Mouse (Mus musculus): ENCODE measurements at regions not wholly inside any gene's neighbourhood (a gene's known extent, or its start where the extent isn't known, plus 50 kb on each side); places are given as distances from the start of the nearest gene placed in this dataset.

DNA sequence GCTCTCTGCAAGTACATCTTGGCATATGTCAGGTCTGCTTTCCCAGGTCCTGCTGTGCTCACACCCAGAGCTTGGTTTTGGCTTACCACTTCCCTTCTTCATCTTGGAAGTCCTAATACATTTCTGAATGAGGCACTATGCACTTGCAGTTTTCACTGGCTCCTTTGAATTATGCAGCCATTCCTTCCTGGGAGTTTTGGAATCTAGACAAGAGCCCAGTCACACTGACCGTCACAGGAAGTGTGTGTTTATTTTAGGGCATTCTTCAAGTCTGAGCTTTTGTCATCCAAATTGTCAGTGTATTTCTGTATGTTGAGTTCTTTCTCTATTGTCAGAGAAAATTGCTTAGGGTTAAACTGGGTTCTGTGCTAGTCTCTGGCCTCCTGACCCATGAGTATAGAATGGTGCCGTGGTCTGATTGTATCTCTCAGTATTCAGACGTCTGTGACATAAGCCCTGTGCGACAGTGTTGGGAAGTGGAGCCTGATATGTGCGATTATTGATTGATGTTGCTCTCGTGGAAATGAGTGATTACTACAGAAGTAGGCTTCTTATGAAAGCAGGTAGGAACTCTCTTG, 162.6 kb upstream of the Serpine2 start:
- Histone ChIP-seq H3K27ac (no peak overlapping the region), H3K4me1 (no peaks in the 10 kb centered on the region), H3K9me3 (no peaks in the 10 kb centered on the region), H3K4me3 (no peak overlapping the region), H3K27me3 (ENCODE audit: poor library complexity, severe bottlenecking) (no peaks in the 10 kb centered on the region), H3K36me3 (replicated peaks) (no peaks in the 10 kb centered on the region)
- DNase-seq (ENCODE audit: extremely low spot score, low spot score): no peak
- 86% methylated on average over 6 of the region's 6 CpGs for WGBS

DNA sequence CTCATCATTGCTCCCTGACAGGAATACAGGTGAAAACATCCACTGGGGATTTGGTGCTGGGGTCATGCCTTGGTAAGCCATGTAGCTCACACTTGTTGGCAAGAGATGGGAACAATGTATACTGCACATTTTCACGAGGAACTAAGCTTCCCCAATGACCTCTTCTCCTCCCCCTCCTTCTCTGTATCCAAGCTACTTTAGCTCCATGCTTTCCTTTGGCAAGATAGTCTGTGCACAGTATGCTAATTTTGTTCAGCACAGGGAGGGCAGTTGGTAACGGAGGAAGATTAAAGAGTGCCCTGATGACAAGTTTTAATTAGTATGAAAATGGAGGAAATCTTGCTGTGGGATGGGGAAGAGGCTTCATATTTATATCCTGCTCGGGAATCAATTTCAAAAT, 160.9 kb upstream of the Serpine2 start:
- H3K27me3 ChIP-seq (ENCODE audit: poor library complexity, severe bottlenecking): no peaks in the 10 kb centered on the region
- no peaks in the 10 kb centered on the region for H3K4me1 ChIP-seq
- no peak for DNase-seq (ENCODE audit: extremely low spot score, low spot score)
- H3K9me3 ChIP-seq: no peaks in the 10 kb centered on the region
- no peaks in the 10 kb centered on the region for H3K36me3 ChIP-seq (replicated peaks)
- 72% methylated on average over 3 of the region's 3 CpGs for WGBS
- no peak overlapping the region for H3K27ac ChIP-seq
- H3K4me3 ChIP-seq: no peak overlapping the region

DNA sequence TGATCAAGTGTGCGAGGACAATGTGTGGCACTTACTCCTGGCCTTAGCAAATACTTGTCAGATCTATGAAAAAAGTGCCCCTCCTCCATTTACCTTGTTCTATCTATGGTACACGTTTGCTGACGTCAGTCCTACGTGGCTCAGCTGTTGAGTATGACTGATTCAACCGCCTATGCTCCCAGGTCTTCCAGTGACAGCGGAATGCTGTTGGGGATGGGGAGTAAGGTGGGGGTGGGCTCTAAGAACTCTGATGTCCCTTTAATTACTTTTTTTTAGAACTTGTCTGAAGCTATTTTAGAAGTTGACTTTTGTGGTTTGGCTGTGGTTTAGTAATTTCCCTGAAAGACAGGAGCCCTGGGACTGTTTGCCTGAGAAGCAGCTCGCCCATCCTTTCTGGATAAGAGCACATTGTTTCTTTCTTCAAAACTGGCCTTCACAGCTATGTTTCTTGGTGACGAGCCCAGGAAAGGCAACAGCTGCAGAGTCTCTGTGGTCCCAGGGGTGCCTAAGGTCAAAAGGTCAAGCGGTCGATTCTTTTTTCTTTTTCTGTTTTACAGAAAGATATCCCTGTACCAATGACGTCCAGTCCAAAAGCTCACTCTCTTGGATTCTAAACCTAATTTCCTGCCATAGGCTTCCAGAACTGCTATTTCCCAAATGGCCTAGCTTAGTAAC, 157.5 kb upstream of the Serpine2 start:
- H3K4me1 ChIP-seq: no peaks in the 10 kb centered on the region
- no peaks in the 10 kb centered on the region for H3K27me3 ChIP-seq (ENCODE audit: poor library complexity, severe bottlenecking)
- H3K36me3 ChIP-seq (replicated peaks): no peaks in the 10 kb centered on the region
- WGBS: 76% methylated on average over 11 of the region's 11 CpGs
- no peak overlapping the region for H3K4me3 ChIP-seq
- no peaks in the 10 kb centered on the region for H3K9me3 ChIP-seq
- H3K27ac ChIP-seq: no peak overlapping the region
- DNase-seq (ENCODE audit: extremely low spot score, low spot score): no peak

DNA sequence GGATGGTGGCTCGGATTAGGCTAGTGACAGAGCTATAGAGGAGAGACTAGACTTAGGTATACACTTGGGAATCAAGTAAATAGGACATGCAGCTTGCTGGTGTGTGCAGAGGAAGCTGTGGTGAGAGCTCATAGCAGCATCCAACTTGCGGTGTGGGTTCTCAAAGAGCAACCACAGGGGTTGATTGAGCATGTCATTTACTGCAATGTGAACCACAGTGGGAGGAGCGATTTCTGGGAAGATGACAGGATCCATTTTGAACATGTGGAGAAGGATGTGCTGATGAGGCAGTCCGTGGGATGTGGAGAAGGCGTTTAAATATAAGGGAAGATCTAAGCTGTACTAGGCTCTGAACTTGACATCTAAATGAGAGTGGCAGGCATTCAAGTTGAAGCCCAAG, 154.5 kb upstream of the Serpine2 start:
- Histone ChIP-seq H3K4me3 (no peak overlapping the region), H3K27me3 (ENCODE audit: poor library complexity, severe bottlenecking) (no peaks in the 10 kb centered on the region), H3K4me1 (no peaks in the 10 kb centered on the region), H3K27ac (no peak overlapping the region), H3K36me3 (replicated peaks) (no peaks in the 10 kb centered on the region), H3K9me3 (no peaks in the 10 kb centered on the region)
- WGBS: 94% methylated on average over 5 of the region's 5 CpGs
- DNase-seq (ENCODE audit: extremely low spot score, low spot score): no peak

DNA sequence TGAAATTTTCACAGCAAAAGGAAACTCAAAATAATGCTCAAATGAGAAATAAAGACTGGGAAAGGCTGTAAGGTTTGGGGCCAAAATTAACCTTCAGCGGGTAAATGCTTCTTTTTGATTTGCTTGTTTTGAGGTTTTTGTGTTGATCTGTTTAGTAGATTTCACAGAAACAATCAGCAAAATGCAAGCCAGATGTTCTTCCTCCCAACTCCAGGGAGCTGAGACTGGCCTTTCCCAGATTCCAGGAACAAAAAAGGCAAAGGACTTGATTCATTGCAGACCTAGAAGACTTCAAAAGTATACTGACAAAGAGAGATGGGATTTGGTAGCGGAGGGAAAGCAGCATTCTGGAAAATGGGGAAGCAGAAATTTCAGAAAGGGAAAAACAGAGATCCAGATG, 153.6 kb upstream of the Serpine2 start:
- no peak overlapping the region for H3K4me3 ChIP-seq
- H3K36me3 ChIP-seq (replicated peaks): no peaks in the 10 kb centered on the region
- DNase-seq (ENCODE audit: extremely low spot score, low spot score): no peak
- H3K27ac ChIP-seq: no peak overlapping the region
- no peaks in the 10 kb centered on the region for H3K9me3 ChIP-seq
- H3K27me3 ChIP-seq (ENCODE audit: poor library complexity, severe bottlenecking): no peaks in the 10 kb centered on the region
- H3K4me1 ChIP-seq: no peaks in the 10 kb centered on the region
- WGBS: 85% methylated on average over 2 of the region's 2 CpGs

DNA sequence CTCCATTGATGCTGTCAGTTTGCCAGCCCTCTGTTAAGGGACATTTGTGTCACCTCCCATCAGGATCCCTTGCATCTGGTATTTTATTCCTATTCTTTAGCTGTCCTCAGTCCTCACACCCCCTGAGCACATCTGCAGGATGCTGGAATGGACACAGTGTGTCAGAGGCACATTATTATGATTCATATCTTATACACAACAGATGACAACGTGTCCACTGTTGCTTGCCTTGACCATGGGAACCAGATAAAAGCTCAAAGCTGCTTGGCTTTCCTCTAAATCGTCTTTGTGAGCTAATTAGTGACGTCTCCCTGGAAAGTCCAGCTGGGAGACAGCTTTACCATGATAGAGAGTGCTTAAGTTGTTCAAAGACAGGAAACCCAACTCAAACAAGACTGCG, 149.7 kb upstream of the Serpine2 start:
- Histone ChIP-seq H3K27me3 (ENCODE audit: poor library complexity, severe bottlenecking) (no peaks in the 10 kb centered on the region), H3K9me3 (no peaks in the 10 kb centered on the region), H3K4me1 (no peaks in the 10 kb centered on the region), H3K27ac (no peak overlapping the region), H3K36me3 (replicated peaks) (no peaks in the 10 kb centered on the region), H3K4me3 (no peak overlapping the region)
- no peak for DNase-seq (ENCODE audit: extremely low spot score, low spot score)
- 65% methylated on average over 4 of the region's 4 CpGs for WGBS

DNA sequence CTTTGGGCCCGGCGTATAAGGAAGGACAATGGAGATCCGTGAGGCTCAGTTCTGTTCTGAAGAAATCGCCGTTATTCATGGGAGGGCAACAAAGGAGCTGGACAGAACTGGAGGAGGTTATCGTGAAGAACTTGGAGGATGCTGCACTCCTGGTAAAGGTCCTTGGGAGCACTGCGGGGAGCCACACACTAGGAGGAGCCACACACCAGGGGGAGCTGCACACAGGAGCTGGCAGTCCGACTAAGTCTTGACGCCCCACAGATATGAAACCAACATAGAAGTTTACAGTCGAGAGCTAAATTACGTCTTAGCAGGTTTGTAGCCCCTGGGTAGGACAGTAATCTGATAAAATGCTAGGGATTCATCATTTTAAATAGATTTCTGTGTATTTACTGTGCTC, 138.1 kb upstream of the Serpine2 start:
- Histone ChIP-seq H3K27me3 (ENCODE audit: poor library complexity, severe bottlenecking) (no peaks in the 10 kb centered on the region), H3K27ac (no peak overlapping the region), H3K9me3 (peaks cover 5% of the 10 kb centered on the region; the same call in 1 of the 2 replicates), H3K36me3 (replicated peaks) (no peaks in the 10 kb centered on the region), H3K4me1 (peaks cover 9% of the 10 kb centered on the region), H3K4me3 (no peak overlapping the region)
- WGBS: 86% methylated on average over 11 of the region's 11 CpGs
- no peak for DNase-seq (ENCODE audit: extremely low spot score, low spot score)

DNA sequence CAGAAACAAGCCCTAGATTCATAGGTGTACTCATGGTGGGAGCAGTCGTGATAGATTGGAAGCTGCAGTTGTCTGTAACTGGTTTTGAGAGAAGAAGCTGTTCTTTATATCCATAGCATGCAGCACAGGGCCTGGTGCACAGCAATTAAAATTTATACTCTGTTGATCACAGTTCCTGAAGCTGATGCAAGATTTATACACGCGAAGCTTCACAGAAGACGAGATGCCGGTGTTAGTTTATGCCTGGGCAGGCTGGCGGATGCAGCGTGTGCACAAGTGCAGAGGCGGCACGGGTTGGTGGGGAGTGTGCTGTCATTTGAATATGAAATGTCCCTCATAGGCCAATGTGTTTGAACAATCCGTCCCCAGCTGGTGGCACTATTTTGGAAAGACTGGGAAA, 136.9 kb upstream of the Serpine2 start:
- H3K36me3 ChIP-seq (replicated peaks): no peaks in the 10 kb centered on the region
- WGBS: 93% methylated on average over 10 of the region's 10 CpGs
- DNase-seq (ENCODE audit: extremely low spot score, low spot score): no peak
- no peaks in the 10 kb centered on the region for H3K27me3 ChIP-seq (ENCODE audit: poor library complexity, severe bottlenecking)
- H3K4me3 ChIP-seq: no peak overlapping the region
- peaks cover 5% of the 10 kb centered on the region; the same call in 1 of the 2 replicates for H3K9me3 ChIP-seq
- peaks cover 18% of the 10 kb centered on the region for H3K4me1 ChIP-seq
- no peak overlapping the region for H3K27ac ChIP-seq

DNA sequence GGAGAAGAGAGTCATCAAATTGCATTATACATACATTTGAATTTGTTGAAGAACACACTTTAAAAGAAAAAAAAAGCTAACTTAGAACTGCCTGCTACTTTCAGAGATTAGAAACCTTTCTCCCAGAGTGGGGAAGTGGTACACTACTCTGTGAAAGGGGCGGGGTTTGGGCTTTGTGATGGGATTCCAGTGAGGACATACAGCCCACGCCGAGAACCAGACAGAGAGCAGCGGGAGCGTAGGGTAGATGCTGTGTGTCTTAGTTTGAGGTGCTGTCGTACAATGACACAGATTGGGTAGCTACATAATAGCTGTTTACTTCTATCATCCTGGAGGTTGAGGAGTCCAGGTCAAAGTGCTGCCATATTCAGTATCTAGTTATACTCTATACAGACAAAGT, 136.5 kb upstream of the Serpine2 start:
- Histone ChIP-seq H3K36me3 (replicated peaks) (no peaks in the 10 kb centered on the region), H3K4me3 (no peak overlapping the region), H3K4me1 (peaks cover 18% of the 10 kb centered on the region), H3K27ac (no peak overlapping the region), H3K9me3 (peaks cover 5% of the 10 kb centered on the region; the same call in 1 of the 2 replicates), H3K27me3 (ENCODE audit: poor library complexity, severe bottlenecking) (no peaks in the 10 kb centered on the region)
- DNase-seq (ENCODE audit: extremely low spot score, low spot score): no peak
- WGBS: 89% methylated on average over 6 of the region's 6 CpGs

DNA sequence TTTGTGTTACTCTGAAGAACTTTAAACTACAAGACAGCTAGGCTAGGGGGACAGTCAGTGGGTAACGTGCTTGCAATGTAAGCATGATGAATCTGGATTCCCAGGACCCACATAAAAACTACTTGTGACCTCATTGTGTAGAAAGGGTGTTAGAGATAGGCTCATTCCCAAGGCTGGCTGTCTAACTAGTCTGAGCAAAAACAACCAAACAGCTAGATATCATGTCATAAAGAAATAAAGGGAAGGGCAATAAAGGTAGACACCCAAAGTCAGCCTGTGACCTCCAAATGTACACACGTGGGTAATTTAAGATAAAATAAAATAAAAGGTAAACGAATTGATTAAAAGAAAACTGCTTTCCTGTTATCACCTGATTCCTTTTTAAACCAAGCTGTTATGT, 123.7 kb upstream of the Serpine2 start:
- H3K36me3 ChIP-seq (replicated peaks): no peaks in the 10 kb centered on the region
- H3K9me3 ChIP-seq: no peaks in the 10 kb centered on the region; the same call in 1 of the 2 replicates
- WGBS: 83% methylated on average over 3 of the region's 3 CpGs
- no peaks in the 10 kb centered on the region for H3K27me3 ChIP-seq (ENCODE audit: poor library complexity, severe bottlenecking)
- no peak overlapping the region for H3K27ac ChIP-seq
- DNase-seq (ENCODE audit: extremely low spot score, low spot score): no peak
- no peak overlapping the region for H3K4me3 ChIP-seq
- peaks cover 4% of the 10 kb centered on the region; the same call in 1 of the 2 replicates for H3K4me1 ChIP-seq

DNA sequence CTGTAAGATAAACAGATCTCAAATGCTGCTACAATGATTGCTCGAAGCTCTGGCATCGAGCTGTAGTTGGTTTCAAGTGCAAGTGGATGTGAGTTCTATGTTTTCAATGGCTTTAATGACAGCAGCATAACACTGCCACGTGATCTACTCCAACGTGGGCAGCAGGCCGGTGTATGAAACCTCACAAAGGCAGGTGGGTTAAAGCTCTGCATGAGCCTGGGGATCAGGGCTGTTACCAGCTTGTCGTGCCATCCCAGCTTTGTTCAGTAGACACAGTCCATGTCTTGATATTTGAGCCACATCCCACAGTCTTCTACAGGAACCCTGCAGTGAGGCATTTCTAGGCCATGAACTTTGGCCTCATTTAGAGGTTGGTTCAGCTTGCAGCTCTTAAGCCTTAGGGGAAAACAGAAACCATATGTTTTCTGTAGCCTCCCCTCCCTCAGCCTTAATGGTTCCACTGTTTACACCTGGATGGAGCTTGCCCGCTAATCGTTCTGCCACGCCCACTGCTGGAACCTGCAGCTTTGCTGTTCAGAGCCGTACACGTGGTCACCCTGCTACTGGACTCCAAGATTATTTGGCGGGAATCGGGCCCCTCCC, 121.8 kb upstream of the Serpine2 start:
- H3K27me3 ChIP-seq (ENCODE audit: poor library complexity, severe bottlenecking): no peaks in the 10 kb centered on the region
- H3K9me3 ChIP-seq: no peaks in the 10 kb centered on the region; the same call in 1 of the 2 replicates
- H3K4me1 ChIP-seq: peaks cover 4% of the 10 kb centered on the region; the same call in 1 of the 2 replicates
- 69% methylated on average over 13 of the region's 13 CpGs for WGBS
- H3K36me3 ChIP-seq (replicated peaks): no peaks in the 10 kb centered on the region
- H3K4me3 ChIP-seq: no peak overlapping the region
- H3K27ac ChIP-seq: no peak overlapping the region
- peak; percentile 19 for DNase-seq (ENCODE audit: extremely low spot score, low spot score)

DNA sequence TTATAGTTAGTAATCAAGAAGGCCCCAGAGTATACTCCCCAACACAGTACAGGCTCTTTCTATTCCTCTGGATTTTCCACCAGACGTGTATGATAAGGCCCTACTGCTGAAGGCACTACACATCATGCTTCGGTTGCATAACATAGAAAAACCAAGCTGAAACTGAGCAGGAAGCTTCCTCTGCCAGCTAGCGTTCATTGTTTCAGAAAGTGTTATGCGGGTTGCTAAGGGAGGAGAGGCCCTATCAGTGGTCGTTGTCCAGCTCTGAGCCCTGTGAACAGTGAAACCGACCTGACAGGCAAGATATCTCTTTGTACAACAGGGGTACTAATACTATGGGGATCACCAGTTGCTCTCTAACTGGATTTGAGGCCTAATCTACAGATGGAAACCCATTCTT, 118.9 kb upstream of the Serpine2 start:
- H3K27me3 ChIP-seq (ENCODE audit: poor library complexity, severe bottlenecking): no peaks in the 10 kb centered on the region
- H3K9me3 ChIP-seq: no peaks in the 10 kb centered on the region; the same call in 1 of the 2 replicates
- peaks cover 4% of the 10 kb centered on the region; the same call in 1 of the 2 replicates for H3K4me1 ChIP-seq
- no peak overlapping the region for H3K4me3 ChIP-seq
- no peaks in the 10 kb centered on the region for H3K36me3 ChIP-seq (replicated peaks)
- no peak overlapping the region for H3K27ac ChIP-seq
- DNase-seq (ENCODE audit: extremely low spot score, low spot score): no peak
- 86% methylated on average over 6 of the region's 6 CpGs for WGBS

DNA sequence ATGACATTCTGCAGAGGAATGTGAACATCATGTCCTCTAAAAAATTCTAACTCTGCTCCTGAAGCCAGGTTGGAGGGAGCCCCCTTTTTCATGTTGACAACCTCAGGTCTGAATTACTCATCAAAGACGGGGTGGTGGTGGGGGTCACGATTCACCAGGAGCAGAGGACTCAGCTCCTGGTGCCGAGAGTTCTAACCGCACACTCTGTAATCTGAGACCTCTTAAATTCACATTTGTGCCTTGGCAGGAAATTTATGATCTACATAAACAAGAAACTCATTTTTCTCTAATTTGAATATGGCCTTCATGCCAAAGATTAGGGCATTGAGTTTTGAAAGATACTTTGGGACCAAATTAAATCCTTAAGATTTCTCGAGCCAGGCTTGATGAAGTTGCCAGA, 117.2 kb upstream of the Serpine2 start:
- peaks cover 4% of the 10 kb centered on the region; the same call in 1 of the 2 replicates for H3K4me1 ChIP-seq
- no peak overlapping the region for H3K27ac ChIP-seq
- WGBS: 78% methylated on average over 5 of the region's 5 CpGs
- H3K27me3 ChIP-seq (ENCODE audit: poor library complexity, severe bottlenecking): no peaks in the 10 kb centered on the region
- H3K4me3 ChIP-seq: no peak overlapping the region
- H3K9me3 ChIP-seq: no peaks in the 10 kb centered on the region; the same call in 1 of the 2 replicates
- DNase-seq (ENCODE audit: extremely low spot score, low spot score): no peak
- no peaks in the 10 kb centered on the region for H3K36me3 ChIP-seq (replicated peaks)
